Comparison of ENCODE assay signal across 8 mouse cellular contexts in genomic region chr2:158159376-158160235, GRCm38 (mm10). TPM values are rescaled to one million over a fixed set of nuclear protein-coding genes. Genes with fewer than 3 reads are reported as not detected.
DNase-seq lines count a peak whose midpoint lies in the region; ATAC-seq lines count a peak whose summit lies in the region.

No protein-coding gene starts in this region.

- no peak for DNase-seq in midbrain, embryonic 10.5 days (ENCODE audit: low spot score)
- no peak for DNase-seq in midbrain, embryonic 14.5 days
- DNase-seq in lung, adult 18-20 months = peak; percentile 48 to 63
- peak; percentile 38 for DNase-seq in thymus, postnatal 14 days
- DNase-seq in urinary bladder, postnatal 25 days (ENCODE audit: low spot score) = no peak
- DNase-seq in left cerebral cortex, postnatal 4 days = no peak

- peak overlapping the region; percentile 53 for H3K27ac ChIP-seq in midbrain, embryonic 10.5 days (replicated peaks)
- no peak overlapping the region for H3K27ac ChIP-seq in midbrain, embryonic 14.5 days (replicated peaks; ENCODE audit: low read depth, low read length)
- H3K27ac ChIP-seq in heart, embryonic 14.5 days (replicated peaks in 1 of 2; ENCODE audit: control insufficient read depth in 1 of 2, insufficient read depth in 1 of 2, low read depth in 2 of 2, low read length in 2 of 2) = peak overlapping the region; percentile 70 to 82
- no peak overlapping the region for H3K27ac ChIP-seq in forebrain, embryonic 15.5 days (replicated peaks)

- no peaks in the 10 kb centered on the region for H3K36me3 ChIP-seq in midbrain, embryonic 10.5 days
- no peaks in the 10 kb centered on the region for H3K36me3 ChIP-seq in midbrain, embryonic 14.5 days (ENCODE audit: control insufficient read depth, insufficient read depth, low read length)
- H3K36me3 ChIP-seq in heart, embryonic 14.5 days (ENCODE audit: control insufficient read depth, insufficient read depth, low read length) = no peaks in the 10 kb centered on the region
- H3K36me3 ChIP-seq in forebrain, embryonic 15.5 days = no peaks in the 10 kb centered on the region

- peaks cover 36% of the 10 kb centered on the region for H3K4me1 ChIP-seq in midbrain, embryonic 10.5 days
- H3K4me1 ChIP-seq in midbrain, embryonic 14.5 days (ENCODE audit: control insufficient read depth, insufficient read depth, low read length) = no peaks in the 10 kb centered on the region
- peaks cover 10 to 22% of the 10 kb centered on the region in 2 experiments for H3K4me1 ChIP-seq in heart, embryonic 14.5 days (ENCODE audit: control insufficient read depth in 2 of 2, insufficient read depth in 2 of 2, low read length in 2 of 2)
- H3K4me1 ChIP-seq in forebrain, embryonic 15.5 days = no peaks in the 10 kb centered on the region

- H3K9ac ChIP-seq in midbrain, embryonic 14.5 days (replicated peaks; ENCODE audit: low read length) = no peak overlapping the region
- H3K9ac ChIP-seq in heart, embryonic 14.5 days (ENCODE audit: low read length) = peak overlapping the region; percentile 70
- no peak overlapping the region for H3K9ac ChIP-seq in forebrain, embryonic 15.5 days (replicated peaks)

- no peak overlapping the region for H3K4me2 ChIP-seq in midbrain, embryonic 14.5 days (ENCODE audit: low read length)
- H3K4me2 ChIP-seq in heart, embryonic 14.5 days (ENCODE audit: low read length) = peak overlapping the region; percentile 66
- H3K4me2 ChIP-seq in forebrain, embryonic 15.5 days (replicated peaks) = no peak overlapping the region

- H3K4me3 ChIP-seq in midbrain, embryonic 10.5 days = no peak overlapping the region
- no peak overlapping the region for H3K4me3 ChIP-seq in midbrain, embryonic 14.5 days (replicated peaks; ENCODE audit: low read depth, low read length)
- H3K4me3 ChIP-seq in heart, embryonic 14.5 days (ENCODE audit: control insufficient read depth in 1 of 2, insufficient read depth in 1 of 2, low read depth in 1 of 2, low read length in 2 of 2) = peak overlapping the region; percentile 22 to 23; a peak in 3 of 4 replicates
- H3K4me3 ChIP-seq in forebrain, embryonic 15.5 days = no peak overlapping the region

- H3K9me3 ChIP-seq in midbrain, embryonic 10.5 days (replicated peaks) = no peaks in the 10 kb centered on the region
- H3K9me3 ChIP-seq in midbrain, embryonic 14.5 days (ENCODE audit: control insufficient read depth, low read length) = no peaks in the 10 kb centered on the region
- no peaks in the 10 kb centered on the region for H3K9me3 ChIP-seq in heart, embryonic 14.5 days (ENCODE audit: control insufficient read depth, low read length)
- H3K9me3 ChIP-seq in forebrain, embryonic 15.5 days = no peaks in the 10 kb centered on the region

- 70% methylated on average over 7 of the region's 7 CpGs for WGBS in midbrain, embryonic 10.5 days
- WGBS in midbrain, embryonic 14.5 days = 54% methylated on average over 7 of the region's 7 CpGs
- WGBS in heart, embryonic 14.5 days = 10% methylated on average over 7 of the region's 7 CpGs
- WGBS in forebrain, embryonic 15.5 days = 59% methylated on average over 7 of the region's 7 CpGs

- intact Hi-C loops in left cerebral cortex, postnatal 4 days (cut with DNase I) = no loop called here

- H3K27me3 ChIP-seq in midbrain, embryonic 10.5 days (ENCODE audit: low read depth, poor library complexity, severe bottlenecking) = no peaks in the 10 kb centered on the region
- no peaks in the 10 kb centered on the region for H3K27me3 ChIP-seq in midbrain, embryonic 14.5 days (ENCODE audit: control insufficient read depth, insufficient read depth, low read length)
- H3K27me3 ChIP-seq in heart, embryonic 14.5 days (ENCODE audit: control insufficient read depth, insufficient read depth, low read length) = no peaks in the 10 kb centered on the region
- H3K27me3 ChIP-seq in forebrain, embryonic 15.5 days = no peaks in the 10 kb centered on the region

- no peak for ATAC-seq in midbrain, embryonic 14.5 days (ENCODE audit: low FRiP score, low TSS enrichment)
- peak; percentile 70 for ATAC-seq in heart, embryonic 14.5 days (ENCODE audit: insufficient number of reproducible peaks, insufficient read depth, low FRiP score, low read depth)
- ATAC-seq in forebrain, embryonic 15.5 days (replicated peaks) = no peak

RNA-seq across cellular contexts. Expression of gene Tgm2, which starts 13.4 kb away (rescaled TPM):
- 9.0 and 10.0 TPM in 2 replicates for polyA plus RNA-seq in midbrain, embryonic 10.5 days (2016; fragmentation: Nextera tagmentation; extraction: Ambion mirVana)
- 0.77 and 6.8 TPM in 2 replicates for polyA plus RNA-seq in midbrain, embryonic 14.5 days (2014; fragmentation: Nextera tagmentation; extraction: Ambion mirVana)
- 140 and 160 TPM in 2 replicates for polyA plus RNA-seq in heart, embryonic 14.5 days (2014; fragmentation: Nextera tagmentation; extraction: Ambion mirVana)
- 4.7 and 5.0 TPM in 2 replicates for polyA plus RNA-seq in forebrain, embryonic 15.5 days (2015; fragmentation: Nextera tagmentation; extraction: Ambion mirVana)
- total RNA-seq in left cerebral cortex, postnatal 4 days (2021) = 1 to 10 TPM; 7.0 to 9.7 TPM

Comparison
In these comparisons a context has a peak if more than half of its experiments do, and no peak if none do; other contexts are left out.
1. H3K27ac ChIP-seq: peak in midbrain, embryonic 10.5 days (single experiment) and heart, embryonic 14.5 days (2 of 2); none in midbrain, embryonic 14.5 days (single experiment) and forebrain, embryonic 15.5 days (single experiment).
2. DNase-seq: peak in lung, adult 18-20 months (2 of 2) and thymus, postnatal 14 days (single experiment); none in midbrain, embryonic 10.5 days (single experiment), midbrain, embryonic 14.5 days (single experiment), urinary bladder, postnatal 25 days (single experiment) and left cerebral cortex, postnatal 4 days (single experiment).
3. H3K4me3 ChIP-seq: peak in heart, embryonic 14.5 days (2 of 2); none in midbrain, embryonic 10.5 days (single experiment), midbrain, embryonic 14.5 days (single experiment) and forebrain, embryonic 15.5 days (single experiment).
4. RNA of gene Tgm2, which starts 13.4 kb away (polyA plus RNA-seq): 140 to 160 TPM in heart, embryonic 14.5 days; 9.0 to 10.0 TPM in midbrain, embryonic 10.5 days, 0.77 to 6.8 TPM in midbrain, embryonic 14.5 days and 4.7 to 5.0 TPM in forebrain, embryonic 15.5 days; every median in the first group is over 10 times any median in the second.